Mouse (Mus musculus): ENCODE measurements at regions not wholly inside any gene's neighbourhood (a gene's known extent, or its start where the extent isn't known, plus 50 kb on each side); places are given as distances from the start of the nearest gene placed in this dataset.

GRCm38 (mm10) chr7:55710872-55711558, 57.0 kb upstream of the Siglech start:
- ATAC-seq (ENCODE audit: low read depth) (no peak), DNase-seq (peak; percentile 6)
- Histone ChIP-seq H3K4me2 (no peak overlapping the region), H3K27me3 (no peaks in the 10 kb centered on the region), H3K4me1 (replicated peaks) (no peaks in the 10 kb centered on the region), H3K27ac (no peak overlapping the region), H3K4me3 (replicated peaks) (no peak overlapping the region), H3K9me3 (replicated peaks) (0 out of 2 replicates have a peak, but pooled peaks cover 2% of the 10 kb centered on the region), H3K9ac (no peak overlapping the region), H3K36me3 (no peaks in the 10 kb centered on the region)
- 11% methylated on average over 11 of the region's 11 CpGs for WGBS (ENCODE audit: insufficient replicate concordance)
